Mouse (Mus musculus): ENCODE measurements at regions not wholly inside any gene's neighbourhood (a gene's known extent, or its start where the extent isn't known, plus 50 kb on each side); places are given as distances from the start of the nearest gene placed in this dataset.

- peak; percentile 80 to 82 for DNase-seq
Measured at GRCm38 (mm10) chr4:90437375-90438190, 219.0 kb downstream of the Zfp352 start.

- no peak for DNase-seq
Measured at GRCm38 (mm10) chr4:90438191-90438922, 219.7 kb downstream of the Zfp352 start.

DNA sequence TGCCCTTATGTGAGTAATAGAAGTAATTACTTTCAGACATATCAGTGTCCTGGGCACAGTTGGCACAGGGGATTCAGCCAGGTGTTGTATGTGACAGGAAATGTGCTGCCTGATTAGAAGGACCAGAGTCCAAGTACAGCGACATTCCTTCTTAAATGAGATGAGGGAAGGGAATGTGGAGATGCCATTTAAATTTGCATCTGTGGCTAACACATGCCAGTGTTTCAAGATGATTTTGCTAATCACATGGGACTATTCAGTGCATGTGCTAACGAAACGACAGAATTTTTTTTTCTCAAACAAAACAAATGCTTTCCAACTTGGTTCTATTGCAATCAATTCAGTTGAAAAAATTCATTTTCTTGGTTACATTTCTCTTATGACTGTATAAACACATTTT lies 226.6 kb downstream of the Zfp352 start:
- peak in 1 of 2 experiments; percentile 1 for DNase-seq

- no peak for DNase-seq
Measured at GRCm38 (mm10) chr4:90452576-90452975, 234.0 kb downstream of the Zfp352 start.

DNA sequence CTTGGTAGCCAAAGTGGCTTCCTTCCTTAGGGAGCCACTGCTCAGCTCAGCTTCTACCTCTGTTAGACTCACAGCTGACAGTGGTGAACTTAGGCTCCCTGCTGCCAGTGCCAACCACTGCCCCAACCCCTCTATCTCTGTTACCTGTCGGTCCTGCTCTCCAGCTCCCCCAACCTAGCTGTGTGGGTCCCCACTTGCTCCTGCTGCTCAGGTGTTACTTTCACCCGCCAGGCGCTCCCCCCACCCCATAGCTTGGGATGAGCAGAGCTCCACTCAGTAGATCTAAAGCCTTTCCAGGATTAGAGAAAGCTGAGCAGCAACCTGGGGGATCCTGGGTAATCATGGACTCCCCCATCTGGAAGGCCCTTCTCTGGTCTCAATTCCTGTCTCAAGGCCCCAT lies 234.4 kb downstream of the Zfp352 start:
- no peak for DNase-seq

- DNase-seq, result no peak
Measured at GRCm38 (mm10) chr4:90496891-90497610, 278.4 kb downstream of the Zfp352 start.

All from cerebellum, postnatal 10 days (tissue).